ENCODE assay signal across 12 mouse cellular contexts in the genomic region with DNA sequence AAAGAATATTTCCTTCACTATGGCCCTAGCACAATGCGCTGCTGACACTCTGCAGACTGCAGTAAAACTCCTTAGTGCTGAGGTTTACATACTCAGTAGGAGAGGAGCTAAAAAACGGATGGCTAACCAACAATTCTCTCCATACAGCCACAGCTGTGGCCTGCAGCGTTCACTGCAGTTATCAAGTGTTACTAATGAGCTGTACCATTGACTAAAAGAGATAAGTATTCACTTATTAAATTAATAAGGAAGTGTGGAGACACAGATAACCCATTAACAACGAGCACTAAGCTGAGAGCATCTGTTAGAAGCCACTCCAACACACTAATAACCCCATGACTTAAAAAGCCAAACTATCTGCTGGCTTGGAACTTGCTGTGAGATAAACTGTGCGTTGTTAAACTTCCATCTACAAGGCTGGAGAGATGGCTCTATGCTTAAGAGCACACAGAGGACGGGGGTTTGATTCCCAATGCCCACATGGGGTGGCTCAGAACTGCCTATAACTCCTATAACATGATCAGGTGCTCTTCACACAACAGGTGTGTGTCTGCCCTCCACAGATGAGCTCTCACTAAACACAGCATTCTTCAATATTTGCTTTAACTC.
"Had no signal": no experiment of that assay in that cellular context is flagged by ENCODE, and none has a peak within 500 bp of the region (broad histone marks: within the 10 kb centered on the region; RNA-seq: fewer than 3 reads in every experiment).

No protein-coding gene starts in this region.

- H3K27me3 ChIP-seq: neural tube, embryonic 15.5 days had no signal

- ATAC-seq: lung, postnatal 0 days had no signal

- H3K9me3 ChIP-seq: limb, embryonic 10.5 days; neural tube, embryonic 15.5 days had no signal

- H3K4me3 ChIP-seq: limb, embryonic 10.5 days; myocyte; neural tube, embryonic 15.5 days had no signal

- DNase-seq: kidney, adult 18-20 months; kidney, postnatal 10 days; lung, adult 2 months; midbrain, embryonic 14.5 days; right cerebral cortex, adult 18-20 months; right cerebral cortex, postnatal 25 days had no signal

- H3K9ac ChIP-seq: neural tube, embryonic 15.5 days had no signal

- H3K27ac ChIP-seq: limb, embryonic 10.5 days; macrophage; neural tube, embryonic 15.5 days; stomach, postnatal 0 days had no signal

- H3K4me2 ChIP-seq: neural tube, embryonic 15.5 days had no signal

- H3K4me1 ChIP-seq: limb, embryonic 10.5 days; neural tube, embryonic 15.5 days had no signal
